Mouse (Mus musculus) neutrophil, adult 65 days (primary cell): ENCODE measurements around the gene Synpo2l. TPM values are rescaled to one million over a fixed set of nuclear protein-coding genes. Genes with fewer than 3 reads are reported as not detected.

Experiments
- total RNA-seq: library from RNA; stranded (reverse); gene quantifications from 2 replicates; pipeline ENCODE4 v1.2.4, GENCODE M21; 2023

The Synpo2l gene
- not detected in 2 replicates for total RNA-seq

GRCm38 (mm10) chr14:20668154-20668810 is at the start of gene Synpo2l:
Synpo2l (minus strand) TSS chr14:20668354.

GRCm38 (mm10) chr14:20707201-20708190 is 39.3 kb upstream of the Synpo2l start, which contains the start of gene Zswim8:
Zswim8 (plus strand) TSS chr14:20707552.

GRCm38 (mm10) chr14:20702741-20703381 is 34.7 kb upstream of the Synpo2l start, which contains the start of gene Chchd1:
Chchd1 (plus strand) TSS chr14:20703006.

GRCm38 (mm10) chr14:20694884-20695760 is 27.0 kb upstream of the Synpo2l start, which contains the start of gene Fut11:
Fut11 (plus strand) TSS chr14:20694968.

GRCm38 (mm10) chr14:20674064-20674833 is 6.1 kb upstream of the Synpo2l start, which contains the start of gene Sec24c:
Sec24c (plus strand) TSS chr14:20674308.

GRCm38 (mm10) chr14:20656361-20656760 is 11.8 kb downstream of the Synpo2l start, which contains the start of gene Myoz1:
Myoz1 (minus strand) TSS chr14:20656540.

GRCm38 (mm10) chr14:20640644-20641437 is 27.3 kb downstream of the Synpo2l start, which contains the start of gene Usp54:
Usp54 (minus strand) TSS chr14:20641063.

Other genes starting within 250 kb of the Synpo2l start
- not detected in 2 replicates for gene Cfap70, start 216.1 kb downstream of the Synpo2l start, total RNA-seq
- 51.9 and 57.8 TPM in 2 replicates for gene Anxa7, start 188.2 kb downstream of the Synpo2l start, total RNA-seq
- gene Mss51, start 171.5 kb downstream of the Synpo2l start, total RNA-seq, result 1.3 and 1.8 TPM in 2 replicates
- 37.6 and 37.7 TPM in 2 replicates for gene Ppp3cb, start 121.8 kb downstream of the Synpo2l start, total RNA-seq
- gene Usp54, start 27.3 kb downstream of the Synpo2l start, total RNA-seq, result 2.5 and 2.9 TPM in 2 replicates
- gene Myoz1, start 11.8 kb downstream of the Synpo2l start, total RNA-seq, result not detected in 2 replicates
- gene Sec24c, start 6.0 kb upstream of the Synpo2l start, total RNA-seq, result 193 and 233 TPM in 2 replicates
- 3.5 and 4.5 TPM in 2 replicates for gene Fut11, start 26.6 kb upstream of the Synpo2l start, total RNA-seq
- 17.2 and 20.5 TPM in 2 replicates for gene Chchd1, start 34.7 kb upstream of the Synpo2l start, total RNA-seq
- gene Zswim8, start 39.2 kb upstream of the Synpo2l start, total RNA-seq, result 133 and 198 TPM in 2 replicates
- gene Ndst2, start 66.2 kb upstream of the Synpo2l start, total RNA-seq, result 31.7 and 32.4 TPM in 2 replicates
- gene Camk2g, start 125.7 kb upstream of the Synpo2l start, total RNA-seq, result 59.7 and 70.1 TPM in 2 replicates
- 26.0 and 26.5 TPM in 2 replicates for gene Plau, start 168.3 kb upstream of the Synpo2l start, total RNA-seq